Mouse (Mus musculus): ENCODE measurements around the gene Phldb3.

Phldb3 gene

GRCm38 (mm10) chr7:24637046-24637445 is 26.5 kb downstream of the Phldb3 start:
- no peak for DNase-seq

- no peak for DNase-seq
These were observed 27.7 kb downstream of the Phldb3 start for GRCm38 (mm10) chr7:24638026-24638856.

GRCm38 (mm10) chr7:24640450-24640849 is 29.9 kb downstream of the Phldb3 start:
- no peak for DNase-seq

- peak; percentile 17 for DNase-seq
These were observed 31.9 kb downstream of the Phldb3 start for GRCm38 (mm10) chr7:24642491-24642890.

GRCm38 (mm10) chr7:24644492-24644891 is 33.9 kb downstream of the Phldb3 start:
- no peak for DNase-seq

GRCm38 (mm10) chr7:24644996-24645395 is 34.4 kb downstream of the Phldb3 start:
- no peak for DNase-seq

GRCm38 (mm10) chr7:24646486-24646885 is 35.9 kb downstream of the Phldb3 start:
- DNase-seq, result no peak

- DNase-seq, result peak; percentile 34
These were observed 43.1 kb downstream of the Phldb3 start for GRCm38 (mm10) chr7:24653681-24654080.

- DNase-seq, result no peak
These were observed 49.3 kb downstream of the Phldb3 start for GRCm38 (mm10) chr7:24659737-24660357.

- DNase-seq, result no peak
These were observed 50.7 kb downstream of the Phldb3 start for GRCm38 (mm10) chr7:24661118-24661904.

- DNase-seq, result peak; percentile 55
These were observed 52.0 kb downstream of the Phldb3 start for GRCm38 (mm10) chr7:24662575-24662974.

- DNase-seq, result no peak
These were observed 53.7 kb downstream of the Phldb3 start for GRCm38 (mm10) chr7:24664301-24664700.

- no peak for DNase-seq
These were observed 54.4 kb downstream of the Phldb3 start for GRCm38 (mm10) chr7:24664959-24665358.

GRCm38 (mm10) chr7:24671944-24672439 is 61.4 kb downstream of the Phldb3 start:
- DNase-seq, result no peak

GRCm38 (mm10) chr7:24676575-24676974 is 66.0 kb downstream of the Phldb3 start, which contains the start of gene Tex101:
Tex101 (minus strand) TSS chr7:24676675.
- DNase-seq, result no peak

All from cerebellum, adult 9-10 months (tissue).